Mouse (Mus musculus) stomach, postnatal 0 days (tissue): Measurements from ENCODE around the gene Rabl3. TPM values are rescaled to one million over a fixed set of nuclear protein-coding genes. Genes with fewer than 3 reads are reported as not detected.

Source experiments
- ATAC-seq: fragments of 200-750 bp; cut with Nextera tagmentation; 2 replicates; pipeline ENCODE4 v1.8.0; 2017; ENCODE audit not compliant: low FRiP score, low TSS enrichment
- DNase-seq: peaks from one replicate; pipeline ENCODE4 v3.0.0-alpha.2; 2016; ENCODE audit warnings: low spot score
- H3K27ac ChIP-seq: fragments of 300-500 bp; sonication (generic); replicated peaks from 2 replicates; pipeline ENCODE4 v1.5.1; 2014; ENCODE audit warnings: mild to moderate bottlenecking, control low read depth
- H3K27me3 ChIP-seq: fragments of 300-500 bp; sonication (generic); 2 replicates; pipeline ENCODE4 v1.6.1; 2014; ENCODE audit warnings: low read length; ENCODE audit not compliant: control insufficient read depth, insufficient read depth
- H3K36me3 ChIP-seq: fragments of 300-500 bp; sonication (generic); 2 replicates; pipeline ENCODE4 v1.6.1; 2014; ENCODE audit warnings: low read length, mixed read lengths; ENCODE audit not compliant: control insufficient read depth, insufficient read depth
- H3K4me1 ChIP-seq: fragments of 300-500 bp; sonication (generic); replicated peaks from 2 replicates; pipeline ENCODE4 v1.6.1; 2014; ENCODE audit warnings: antibody characterized with exemption; ENCODE audit not compliant: control insufficient read depth, insufficient read depth
- H3K4me2 ChIP-seq: fragments of 300-500 bp; sonication (generic); replicated peaks from 2 replicates; pipeline ENCODE4 v1.6.1; 2014; ENCODE audit warnings: low read depth, mild to moderate bottlenecking, control low read depth, moderate library complexity
- H3K4me3 ChIP-seq: fragments of 300-500 bp; sonication (generic); 2 replicates; pipeline ENCODE4 v1.5.1; 2014; ENCODE audit warnings: low read depth, low read length, control low read depth
- H3K9ac ChIP-seq: fragments of 300-500 bp; sonication (generic); 2 replicates; pipeline ENCODE4 v1.6.1; 2014; ENCODE audit warnings: mild to moderate bottlenecking, low read length, control low read depth, mixed read lengths
- H3K9me3 ChIP-seq: fragments of 300-500 bp; sonication (generic); 2 replicates; pipeline ENCODE4 v1.6.1; 2016; ENCODE audit warnings: low read length; ENCODE audit not compliant: control insufficient read depth
- CTCF ChIP-seq: IDR thresholded peaks from 2 replicates; pipeline ENCODE4 v1.5.1; 2016; ENCODE audit warnings: antibody characterized with exemption, low read depth, mild to moderate bottlenecking, moderate library complexity
- EP300 ChIP-seq: optimal IDR thresholded peaks from 2 replicates; pipeline ENCODE3; 2016; ENCODE audit warnings: antibody characterized with exemption
- WGBS: fragments of 180-500 bp; shearing (Covaris S2); extraction: QIAGEN DNeasy Blood & Tissue Kit; methylation state at CpG from one replicate; pipeline ENCODE4 v1.1.7; 2014; 5-methylcytosine and 5-hydroxymethylcytosine counted together
- polyA plus RNA-seq: library from polyadenylated mRNA; unstranded; fragments of >200 nt; fragmentation: Nextera tagmentation; extraction: Ambion mirVana; gene quantifications from 2 replicates; pipeline ENCODE4 v1.2.1, GENCODE M21; 2015

Rabl3 gene
- polyA plus RNA-seq, 1 experiment from 2014 or later: 13.2 TPM

DNA sequence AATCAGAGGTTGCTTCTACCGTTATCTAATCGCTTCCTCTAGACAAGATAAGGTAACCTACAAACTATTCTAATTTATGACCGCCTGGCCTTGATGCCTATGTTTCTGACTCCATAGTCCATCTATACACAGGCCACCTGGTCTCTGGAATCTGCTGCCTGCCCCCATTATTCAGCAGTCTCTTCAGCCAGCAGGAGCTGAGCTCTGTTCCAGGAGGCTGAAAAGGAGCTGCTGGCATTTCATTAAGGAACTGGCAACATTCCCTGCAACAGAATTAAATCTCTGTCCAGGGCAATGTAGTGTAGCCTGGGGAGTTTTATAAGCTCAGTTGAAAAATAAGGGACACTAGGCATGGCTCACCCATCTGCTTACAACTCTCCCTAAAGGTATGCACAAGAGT is 51.2 kb downstream of the Rabl3 start:
- no peaks in the 10 kb centered on the region for H3K4me1 ChIP-seq
- no peaks in the 10 kb centered on the region for H3K36me3 ChIP-seq
- no peak overlapping the region for H3K27ac ChIP-seq
- H3K9ac ChIP-seq: no peak overlapping the region
- H3K9me3 ChIP-seq: no peaks in the 10 kb centered on the region
- 73% methylated on average over 3 of the region's 3 CpGs for WGBS
- H3K27me3 ChIP-seq: no peaks in the 10 kb centered on the region
- H3K4me3 ChIP-seq: no peak overlapping the region
- H3K4me2 ChIP-seq: no peak overlapping the region
- no peak for DNase-seq
- no peak for ATAC-seq
- TF ChIP-seq CTCF (no peak), EP300 (no peak)

DNA sequence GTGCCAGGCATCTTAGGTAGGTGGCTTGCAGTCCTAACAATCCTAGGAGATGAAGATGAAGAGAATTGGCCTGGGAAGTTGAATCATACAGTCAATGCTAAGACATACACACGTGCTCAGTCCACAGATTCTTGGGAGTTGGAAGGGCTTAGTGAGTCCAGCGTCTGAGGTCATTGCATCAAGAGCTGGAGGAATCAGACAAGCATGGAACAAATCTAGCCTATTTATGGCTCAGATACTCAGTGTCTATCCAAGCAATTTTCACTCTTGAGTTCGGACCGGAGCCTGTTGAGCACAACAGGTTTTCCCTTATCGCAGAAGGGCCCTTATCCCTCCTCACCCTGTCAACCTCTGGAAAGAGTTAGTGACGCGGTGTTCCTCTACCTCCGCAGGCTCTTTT is 51.9 kb downstream of the Rabl3 start:
- no peak for ATAC-seq
- TF ChIP-seq CTCF: no peak
- TF ChIP-seq EP300: no peak

DNA sequence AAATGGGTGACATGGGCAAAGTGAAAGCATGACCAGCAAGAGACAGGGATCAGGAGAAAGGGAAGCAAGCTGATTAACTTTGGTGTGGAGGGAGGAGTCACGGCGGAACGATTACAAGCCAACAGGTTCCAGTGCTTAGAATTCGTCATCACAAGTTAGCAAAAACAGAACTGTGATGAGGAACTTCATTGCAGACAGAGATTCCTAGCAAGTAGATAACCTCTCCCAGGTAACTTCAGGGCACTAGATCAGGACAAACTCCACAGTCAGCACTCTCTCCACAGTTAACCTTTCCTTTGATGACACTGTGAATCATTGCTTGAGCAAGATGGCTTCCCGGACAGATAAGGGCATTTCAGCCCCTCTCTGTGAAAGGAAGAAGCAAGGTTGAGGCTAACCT is 57.7 kb downstream of the Rabl3 start:
- Histone ChIP-seq H3K36me3 (no peaks in the 10 kb centered on the region), H3K9me3 (no peaks in the 10 kb centered on the region), H3K4me1 (no peaks in the 10 kb centered on the region), H3K27me3 (no peaks in the 10 kb centered on the region), H3K9ac (no peak overlapping the region), H3K27ac (no peak overlapping the region), H3K4me3 (no peak overlapping the region), H3K4me2 (no peak overlapping the region)
- no peak for DNase-seq
- TF ChIP-seq CTCF (no peak), EP300 (no peak)
- ATAC-seq: no peak
- 59% methylated on average over 5 of the region's 5 CpGs for WGBS

More for the DNA sequence above, 51.9 kb downstream of the Rabl3 start:
- Histone ChIP-seq H3K4me1 (no peaks in the 10 kb centered on the region), H3K4me2 (no peak overlapping the region), H3K36me3 (no peaks in the 10 kb centered on the region), H3K27me3 (no peaks in the 10 kb centered on the region), H3K4me3 (no peak overlapping the region), H3K9ac (no peak overlapping the region), H3K27ac (no peak overlapping the region), H3K9me3 (no peaks in the 10 kb centered on the region)
- 89% methylated on average over 8 of the region's 8 CpGs for WGBS
- DNase-seq: no peak

DNA sequence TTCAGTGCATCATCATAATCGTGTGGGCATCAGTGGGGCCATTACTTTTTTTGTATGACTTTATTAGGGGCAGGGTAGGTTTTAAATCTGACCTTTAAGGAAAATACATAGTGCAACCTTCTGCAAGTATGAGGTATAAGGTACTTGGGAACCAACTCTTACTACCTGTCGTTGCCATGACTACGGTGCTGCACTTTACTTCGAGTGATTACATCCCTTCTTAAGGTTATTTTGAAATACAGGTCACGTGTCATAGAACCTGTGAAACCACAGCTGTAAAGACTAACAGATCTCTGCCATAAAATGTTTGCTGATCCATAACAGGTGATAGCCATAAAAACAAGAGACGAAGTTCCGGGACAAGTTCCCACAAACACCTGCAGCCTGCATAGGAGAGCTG is 58.8 kb downstream of the Rabl3 start:
- TF ChIP-seq CTCF (no peak), EP300 (no peak)

DNA sequence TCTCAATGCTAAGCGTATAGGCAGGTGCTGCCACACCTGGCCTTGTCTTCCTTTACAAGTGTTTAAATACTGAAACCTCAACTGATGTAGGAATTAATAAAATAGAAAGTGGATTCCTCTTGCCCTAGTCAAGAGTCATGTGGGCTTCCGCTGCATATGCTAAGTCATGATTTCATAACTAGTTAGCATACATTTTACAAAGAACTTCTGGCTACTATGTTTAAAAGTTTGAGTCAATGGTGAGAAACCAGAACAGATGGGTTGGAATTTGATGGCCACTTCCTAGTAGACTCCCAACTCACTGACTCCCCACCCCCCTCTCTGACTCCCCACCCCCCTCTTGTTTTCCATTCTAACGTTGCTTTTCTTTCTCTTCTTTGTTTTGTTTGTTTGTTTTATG is 59.6 kb downstream of the Rabl3 start:
- TF ChIP-seq EP300: no peak
- no peak for TF ChIP-seq CTCF
- Histone ChIP-seq H3K4me2 (no peak overlapping the region), H3K27ac (no peak overlapping the region), H3K4me1 (no peaks in the 10 kb centered on the region), H3K9ac (no peak overlapping the region), H3K4me3 (no peak overlapping the region), H3K36me3 (no peaks in the 10 kb centered on the region), H3K27me3 (no peaks in the 10 kb centered on the region), H3K9me3 (no peaks in the 10 kb centered on the region)
- WGBS: 76% methylated on average over 3 of the region's 3 CpGs
- DNase-seq (no peak), ATAC-seq (no peak)

More for the DNA sequence above, 58.8 kb downstream of the Rabl3 start:
- H3K4me1 ChIP-seq: no peaks in the 10 kb centered on the region
- H3K27ac ChIP-seq: no peak overlapping the region
- no peak overlapping the region for H3K9ac ChIP-seq
- WGBS: 73% methylated on average over 7 of the region's 7 CpGs
- no peak overlapping the region for H3K4me3 ChIP-seq
- no peaks in the 10 kb centered on the region for H3K36me3 ChIP-seq
- H3K9me3 ChIP-seq: no peaks in the 10 kb centered on the region
- ATAC-seq (no peak), DNase-seq (no peak)
- no peaks in the 10 kb centered on the region for H3K27me3 ChIP-seq
- no peak overlapping the region for H3K4me2 ChIP-seq

DNA sequence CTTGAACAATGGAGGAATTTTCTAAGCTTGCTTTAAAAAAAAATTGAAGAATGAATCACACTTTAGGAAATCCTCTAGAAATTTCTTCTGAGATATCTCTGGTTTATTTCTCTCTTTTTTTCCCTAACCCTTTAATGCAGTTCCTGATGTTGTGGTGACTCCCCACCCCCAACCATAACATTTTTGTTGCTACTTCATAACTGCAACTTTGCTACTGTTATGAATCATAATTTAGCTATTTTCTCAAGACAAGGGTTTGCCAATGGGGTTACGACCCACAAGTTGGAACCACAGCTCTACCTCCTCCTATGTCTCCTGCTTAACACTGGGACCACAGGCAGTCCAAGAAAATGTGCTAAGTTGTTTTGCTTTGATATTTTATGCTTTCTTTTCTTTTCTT is 63.7 kb downstream of the Rabl3 start:
- TF ChIP-seq EP300: no peak
- TF ChIP-seq CTCF: no peak
- ATAC-seq (no peak), DNase-seq (no peak)
- 96% methylated on average over 1 of the region's 1 CpGs for WGBS
- Histone ChIP-seq H3K4me3 (no peak overlapping the region), H3K36me3 (no peaks in the 10 kb centered on the region), H3K9me3 (no peaks in the 10 kb centered on the region), H3K9ac (no peak overlapping the region), H3K4me2 (no peak overlapping the region), H3K27ac (no peak overlapping the region), H3K4me1 (no peaks in the 10 kb centered on the region), H3K27me3 (no peaks in the 10 kb centered on the region)
